Mouse (Mus musculus): ENCODE measurements around the gene Tssk3. TPM values are rescaled to one million over a fixed set of nuclear protein-coding genes. Genes with fewer than 3 reads are reported as not detected.

Tssk3 gene
- polyA plus RNA-seq, 1 experiment from 2014 or later: not detected

DNA sequence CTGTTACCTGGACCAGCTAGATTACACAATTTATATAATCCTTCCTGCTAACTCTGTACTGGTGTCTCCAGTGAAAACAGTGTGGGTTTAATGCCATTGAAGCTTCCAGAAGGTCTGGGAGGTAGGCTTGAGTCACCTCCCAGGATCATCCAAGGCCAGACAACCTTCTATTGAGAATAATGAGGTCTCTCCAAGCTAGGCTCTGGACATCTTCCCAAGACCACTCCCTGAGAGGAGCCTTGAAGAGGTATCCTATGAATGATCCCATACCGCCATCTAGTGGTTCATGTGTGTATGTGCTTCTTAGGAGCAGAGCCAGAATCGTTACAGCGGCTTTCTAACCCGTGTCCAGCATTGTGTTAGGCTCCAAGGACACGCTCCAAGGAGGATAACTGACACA is 35.6 kb downstream of the Tssk3 start:
- no peaks in the 10 kb centered on the region for H3K9me3 ChIP-seq (ENCODE audit: low read length)
- H3K4me1 ChIP-seq (ENCODE audit: insufficient read depth, low read length): no peaks in the 10 kb centered on the region
- no peaks in the 10 kb centered on the region for H3K27me3 ChIP-seq (ENCODE audit: insufficient read depth, low read length)
- no peaks in the 10 kb centered on the region for H3K36me3 ChIP-seq (ENCODE audit: insufficient read depth, low read length)
- no peak overlapping the region for H3K9ac ChIP-seq (replicated peaks; ENCODE audit: low read length)
- H3K4me2 ChIP-seq (replicated peaks; ENCODE audit: low read depth, low read length): no peak overlapping the region
- WGBS: 1% methylated on average over 5 of the region's 5 CpGs
- H3K27ac ChIP-seq (ENCODE audit: low read length): no peak overlapping the region
- no peak overlapping the region for H3K4me3 ChIP-seq (ENCODE audit: low read length)
- peak; percentile 81 for ATAC-seq (ENCODE audit: low FRiP score, low TSS enrichment)

DNA sequence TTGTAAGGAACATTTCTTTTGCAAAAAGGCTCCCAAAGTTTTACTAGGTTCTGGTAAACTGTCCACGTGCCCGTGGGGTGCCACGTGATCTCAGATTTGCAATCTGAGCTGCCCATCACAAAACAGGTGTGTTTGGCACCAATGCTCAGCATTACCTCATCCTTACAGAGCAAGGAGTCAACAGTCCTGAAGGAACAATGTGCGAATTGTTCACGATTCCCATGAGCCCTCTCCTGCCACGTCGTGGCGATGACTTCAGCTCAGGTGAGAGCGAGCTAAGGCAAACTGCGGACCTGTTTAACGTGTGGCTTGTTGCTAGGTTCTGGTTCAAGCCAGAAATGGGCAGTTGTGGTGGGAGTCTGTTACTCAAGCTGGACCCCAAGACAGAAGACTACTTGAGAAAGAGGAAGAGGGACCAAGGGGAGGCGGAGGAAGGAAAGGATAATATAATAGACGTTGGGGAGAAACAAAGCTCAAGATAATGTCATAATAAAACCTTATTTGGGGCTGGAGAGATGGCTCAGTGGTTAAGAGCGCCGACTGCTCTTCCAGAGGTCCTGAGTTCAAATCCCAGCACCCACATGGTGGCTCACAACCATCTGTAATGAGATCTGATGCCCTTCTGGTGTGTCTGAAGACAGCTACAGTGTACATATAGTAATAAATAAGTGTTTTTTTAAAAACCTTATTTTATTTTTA is 39.2 kb downstream of the Tssk3 start:
- Histone ChIP-seq H3K27ac (ENCODE audit: low read length) (no peak overlapping the region), H3K4me1 (ENCODE audit: insufficient read depth, low read length) (no peaks in the 10 kb centered on the region), H3K9ac (replicated peaks; ENCODE audit: low read length) (no peak overlapping the region), H3K27me3 (ENCODE audit: insufficient read depth, low read length) (no peaks in the 10 kb centered on the region), H3K9me3 (ENCODE audit: low read length) (no peaks in the 10 kb centered on the region), H3K4me3 (ENCODE audit: low read length) (no peak overlapping the region), H3K36me3 (ENCODE audit: insufficient read depth, low read length) (no peaks in the 10 kb centered on the region), H3K4me2 (replicated peaks; ENCODE audit: low read depth, low read length) (no peak overlapping the region)
- 84% methylated on average over 15 of the region's 15 CpGs for whole genome bisulfite sequencing
- no peak for ATAC-seq (ENCODE audit: low FRiP score, low TSS enrichment)

DNA sequence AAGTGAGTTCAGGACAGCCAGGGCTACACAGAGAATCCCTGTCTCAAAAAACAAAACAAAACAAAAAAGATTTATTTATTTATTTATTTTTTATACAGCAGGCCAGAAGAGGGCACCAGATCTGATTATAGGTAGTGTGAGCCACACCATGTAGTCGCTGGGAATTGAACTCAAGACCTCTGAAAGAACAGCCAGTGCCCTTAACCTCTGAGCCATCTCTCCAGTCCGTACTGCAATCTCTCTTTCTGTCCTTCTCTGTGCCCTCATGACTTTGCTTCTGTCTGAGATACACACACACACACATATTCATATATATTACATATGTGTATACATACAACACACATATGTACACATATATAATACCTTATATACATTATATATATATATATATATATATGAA is 40.0 kb downstream of the Tssk3 start:
- H3K27ac ChIP-seq (ENCODE audit: low read length): no peak overlapping the region
- H3K9ac ChIP-seq (replicated peaks; ENCODE audit: low read length): no peak overlapping the region
- H3K36me3 ChIP-seq (ENCODE audit: insufficient read depth, low read length): no peaks in the 10 kb centered on the region
- no peak overlapping the region for H3K4me3 ChIP-seq (ENCODE audit: low read length)
- no peaks in the 10 kb centered on the region for H3K27me3 ChIP-seq (ENCODE audit: insufficient read depth, low read length)
- WGBS: 76% methylated on average over 2 of the region's 2 CpGs
- no peaks in the 10 kb centered on the region for H3K9me3 ChIP-seq (ENCODE audit: low read length)
- no peak overlapping the region for H3K4me2 ChIP-seq (replicated peaks; ENCODE audit: low read depth, low read length)
- H3K4me1 ChIP-seq (ENCODE audit: insufficient read depth, low read length): no peaks in the 10 kb centered on the region
- no peak for ATAC-seq (ENCODE audit: low FRiP score, low TSS enrichment)

DNA sequence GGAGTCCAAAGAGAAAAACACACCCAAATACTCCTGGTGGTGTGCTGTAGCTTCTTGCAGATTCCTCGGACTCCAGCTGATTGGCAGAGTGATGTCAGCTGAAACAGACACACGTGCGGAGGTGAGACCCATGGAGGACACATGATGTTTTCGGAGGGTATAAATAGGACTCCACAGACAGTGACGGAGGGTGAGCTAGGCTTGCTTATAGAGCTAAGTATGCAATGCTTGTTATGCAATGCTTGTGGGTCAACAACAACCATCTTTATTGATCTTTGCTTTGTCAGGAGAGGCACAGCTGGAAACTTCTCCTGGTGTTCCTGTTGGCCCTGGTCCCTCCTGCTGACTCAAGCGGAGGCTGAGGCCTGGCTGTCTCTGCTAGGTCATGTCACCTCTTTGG is 42.1 kb downstream of the Tssk3 start:
- WGBS: 85% methylated on average over 6 of the region's 6 CpGs
- Histone ChIP-seq H3K9me3 (ENCODE audit: low read length) (no peaks in the 10 kb centered on the region), H3K27me3 (ENCODE audit: insufficient read depth, low read length) (no peaks in the 10 kb centered on the region), H3K4me1 (ENCODE audit: insufficient read depth, low read length) (no peaks in the 10 kb centered on the region), H3K36me3 (ENCODE audit: insufficient read depth, low read length) (no peaks in the 10 kb centered on the region), H3K9ac (replicated peaks; ENCODE audit: low read length) (no peak overlapping the region), H3K27ac (ENCODE audit: low read length) (no peak overlapping the region), H3K4me2 (replicated peaks; ENCODE audit: low read depth, low read length) (no peak overlapping the region), H3K4me3 (ENCODE audit: low read length) (no peak overlapping the region)
- no peak for ATAC-seq (ENCODE audit: low FRiP score, low TSS enrichment)

DNA sequence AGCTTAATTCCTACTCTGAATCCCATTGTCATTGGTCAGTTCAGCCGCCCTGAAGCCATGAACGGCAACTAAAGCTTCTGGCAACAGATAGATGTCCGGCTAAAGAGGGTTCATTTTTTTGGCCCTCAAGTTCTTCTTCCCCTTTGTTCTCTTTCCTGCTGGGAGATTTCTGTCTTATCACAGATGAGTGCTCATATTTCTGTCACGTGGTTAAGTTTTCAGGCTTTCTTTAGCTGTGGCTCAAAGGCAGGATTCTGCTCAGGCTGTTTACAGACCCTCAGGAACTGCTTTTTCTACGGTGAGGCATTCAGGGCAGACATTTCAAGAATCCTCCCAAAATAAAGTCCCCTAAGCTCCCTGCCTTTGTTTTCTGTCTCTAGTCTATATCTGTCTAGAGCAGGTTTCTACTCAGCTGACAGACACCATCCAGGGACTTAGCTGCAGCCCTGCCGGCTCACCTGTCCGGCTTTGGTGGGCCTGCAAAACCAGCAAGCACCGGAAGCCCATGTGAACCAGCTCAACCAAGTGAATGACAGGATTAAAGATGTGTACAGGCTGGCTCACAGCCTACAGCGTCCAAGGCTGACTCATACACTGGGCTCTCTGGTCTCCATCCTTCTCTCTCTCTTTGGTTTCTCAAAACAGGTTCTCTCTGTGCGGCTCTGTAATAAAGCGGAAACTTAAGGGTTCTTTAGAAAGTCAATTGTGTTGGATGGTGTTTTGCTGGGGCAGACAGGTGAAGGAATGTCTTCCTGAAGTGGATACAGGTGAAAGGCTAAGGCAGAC is 42.9 kb downstream of the Tssk3 start:
- H3K9me3 ChIP-seq (ENCODE audit: low read length): no peaks in the 10 kb centered on the region
- H3K27ac ChIP-seq (ENCODE audit: low read length): no peak overlapping the region
- 79% methylated on average over 11 of the region's 11 CpGs for WGBS
- H3K4me2 ChIP-seq (replicated peaks; ENCODE audit: low read depth, low read length): no peak overlapping the region
- H3K36me3 ChIP-seq (ENCODE audit: insufficient read depth, low read length): no peaks in the 10 kb centered on the region
- no peak for ATAC-seq (ENCODE audit: low FRiP score, low TSS enrichment)
- 0 out of 2 replicates have a peak, but pooled peaks cover 2% of the 10 kb centered on the region for H3K27me3 ChIP-seq (ENCODE audit: insufficient read depth, low read length)
- H3K4me3 ChIP-seq (ENCODE audit: low read length): no peak overlapping the region
- no peak overlapping the region for H3K9ac ChIP-seq (replicated peaks; ENCODE audit: low read length)
- H3K4me1 ChIP-seq (ENCODE audit: insufficient read depth, low read length): no peaks in the 10 kb centered on the region

DNA sequence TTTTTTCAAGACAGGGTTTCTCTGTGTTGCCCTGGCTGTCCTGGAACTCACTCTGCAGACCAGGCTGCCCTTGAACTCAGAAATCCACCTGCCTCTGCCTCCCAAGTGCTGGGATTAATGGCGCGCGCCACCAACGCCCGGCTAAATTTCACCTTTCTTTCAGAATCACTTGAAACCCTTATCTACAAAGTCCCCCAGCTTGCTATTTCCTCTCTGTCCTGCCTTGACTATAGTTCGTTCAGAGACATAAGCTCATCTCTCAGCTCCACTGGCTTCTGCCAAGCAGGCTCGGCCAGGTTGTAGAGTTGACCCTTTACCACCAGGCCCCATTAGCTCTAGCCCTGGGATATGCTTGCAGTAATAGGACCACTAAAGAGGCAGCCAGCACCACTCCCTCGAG is 43.5 kb downstream of the Tssk3 start:
- 72% methylated on average over 8 of the region's 8 CpGs for WGBS
- no peak overlapping the region for H3K4me2 ChIP-seq (replicated peaks; ENCODE audit: low read depth, low read length)

DNA sequence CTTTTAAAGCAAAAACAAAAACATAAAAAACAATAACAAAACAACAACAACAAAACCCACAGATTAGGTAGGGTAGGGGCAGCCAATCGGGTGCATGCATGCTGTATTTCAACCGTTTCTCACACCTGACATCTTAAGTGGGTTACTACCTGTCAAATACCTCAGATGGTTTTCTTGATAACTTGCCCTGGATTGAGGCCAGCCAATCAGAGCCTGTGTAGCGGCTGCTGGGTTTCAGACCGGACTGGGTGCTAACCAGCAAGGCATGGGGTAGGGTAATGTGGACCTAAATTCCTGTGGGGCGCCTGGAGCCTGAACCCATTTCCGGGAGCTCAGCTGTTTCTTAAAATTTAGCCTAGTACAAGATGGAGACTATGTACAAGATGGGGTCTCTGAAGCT is 49.7 kb downstream of the Tssk3 start:
- WGBS: 29% methylated on average over 6 of the region's 6 CpGs
- Histone ChIP-seq H3K4me3 (ENCODE audit: low read length) (peak overlapping the region; percentile 61), H3K27me3 (ENCODE audit: insufficient read depth, low read length) (peaks cover 30% of the 10 kb centered on the region)

More for the DNA sequence above, 43.5 kb downstream of the Tssk3 start:
- Histone ChIP-seq H3K9me3 (ENCODE audit: low read length) (no peaks in the 10 kb centered on the region), H3K27ac (ENCODE audit: low read length) (no peak overlapping the region), H3K9ac (replicated peaks; ENCODE audit: low read length) (no peak overlapping the region), H3K4me3 (ENCODE audit: low read length) (no peak overlapping the region), H3K4me1 (ENCODE audit: insufficient read depth, low read length) (no peaks in the 10 kb centered on the region), H3K36me3 (ENCODE audit: insufficient read depth, low read length) (no peaks in the 10 kb centered on the region), H3K27me3 (ENCODE audit: insufficient read depth, low read length) (0 out of 2 replicates have a peak, but pooled peaks cover 8% of the 10 kb centered on the region)
- no peak for ATAC-seq (ENCODE audit: low FRiP score, low TSS enrichment)

DNA sequence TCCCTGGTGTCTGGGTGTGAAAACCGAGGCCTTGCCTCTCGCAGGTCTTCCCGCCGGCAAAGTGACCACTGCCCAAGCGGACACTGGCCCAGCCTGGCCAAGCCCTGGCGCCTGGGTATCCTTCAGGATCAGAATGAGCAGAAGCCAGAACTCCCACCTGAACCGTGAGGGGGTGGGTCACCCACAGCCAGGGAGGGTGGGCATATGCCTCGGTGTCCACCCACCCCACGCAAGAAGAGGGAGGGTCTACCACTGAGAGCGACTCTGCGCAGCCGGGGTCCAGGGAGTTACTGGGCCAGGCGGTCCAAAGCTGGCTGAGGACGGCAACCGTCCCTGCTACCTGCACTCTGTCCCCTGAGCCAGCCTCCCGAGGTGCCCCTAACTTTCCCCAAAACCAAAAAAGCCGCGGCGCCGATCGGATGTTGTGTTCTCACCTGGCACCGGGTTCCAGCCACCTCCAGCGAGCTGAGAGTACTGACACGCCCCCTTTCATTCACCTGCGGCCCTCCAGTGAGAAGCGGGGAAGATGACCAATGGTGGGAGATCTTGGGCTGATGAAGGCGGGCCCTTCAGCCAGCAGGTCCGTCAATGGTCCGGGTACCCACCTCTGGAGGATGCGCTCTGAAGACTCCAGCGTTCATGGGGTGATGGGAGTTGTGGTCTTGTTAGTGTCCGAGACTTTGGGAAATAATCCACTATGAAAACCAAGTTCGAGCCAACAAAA is 50.3 kb downstream of the Tssk3 start, which contains the start of gene Zbtb8b:
Gene Zbtb8b, minus strand, starts transcription at position 514 of the 724 bp plus-strand sequence.
- WGBS: 1% methylated on average over 33 of the region's 33 CpGs
- no peak within 1 kb of the TSS for H3K27ac ChIP-seq (ENCODE audit: low read length)
- no peaks in the 10 kb centered on the region for H3K36me3 ChIP-seq (ENCODE audit: insufficient read depth, low read length)
- H3K4me2 ChIP-seq (replicated peaks; ENCODE audit: low read depth, low read length): peak within 1 kb of the TSS; percentile 72
- H3K4me1 ChIP-seq (ENCODE audit: insufficient read depth, low read length): 0 out of 2 replicates have a peak, but pooled peaks cover 4% of the 10 kb centered on the region
- peak; percentile 97 for ATAC-seq (ENCODE audit: low FRiP score, low TSS enrichment)
- H3K27me3 ChIP-seq (ENCODE audit: insufficient read depth, low read length): peaks cover 30% of the 10 kb centered on the region
- H3K9me3 ChIP-seq (ENCODE audit: low read length): no peaks in the 10 kb centered on the region
- H3K9ac ChIP-seq (replicated peaks; ENCODE audit: low read length): peak within 1 kb of the TSS; percentile 67
- peak within 1 kb of the TSS; percentile 61 for H3K4me3 ChIP-seq (ENCODE audit: low read length)

More for the DNA sequence above, 49.7 kb downstream of the Tssk3 start:
- Histone ChIP-seq H3K27ac (ENCODE audit: low read length) (no peak overlapping the region), H3K4me1 (ENCODE audit: insufficient read depth, low read length) (0 out of 2 replicates have a peak, but pooled peaks cover 4% of the 10 kb centered on the region), H3K36me3 (ENCODE audit: insufficient read depth, low read length) (no peaks in the 10 kb centered on the region), H3K4me2 (replicated peaks; ENCODE audit: low read depth, low read length) (peak overlapping the region; percentile 72), H3K9me3 (ENCODE audit: low read length) (no peaks in the 10 kb centered on the region), H3K9ac (replicated peaks; ENCODE audit: low read length) (no peak overlapping the region)
- no peak for ATAC-seq (ENCODE audit: low FRiP score, low TSS enrichment)

Data from kidney, embryonic 16.5 days (tissue).